8 mouse cellular contexts compared by ENCODE assay signal in the genomic region with DNA sequence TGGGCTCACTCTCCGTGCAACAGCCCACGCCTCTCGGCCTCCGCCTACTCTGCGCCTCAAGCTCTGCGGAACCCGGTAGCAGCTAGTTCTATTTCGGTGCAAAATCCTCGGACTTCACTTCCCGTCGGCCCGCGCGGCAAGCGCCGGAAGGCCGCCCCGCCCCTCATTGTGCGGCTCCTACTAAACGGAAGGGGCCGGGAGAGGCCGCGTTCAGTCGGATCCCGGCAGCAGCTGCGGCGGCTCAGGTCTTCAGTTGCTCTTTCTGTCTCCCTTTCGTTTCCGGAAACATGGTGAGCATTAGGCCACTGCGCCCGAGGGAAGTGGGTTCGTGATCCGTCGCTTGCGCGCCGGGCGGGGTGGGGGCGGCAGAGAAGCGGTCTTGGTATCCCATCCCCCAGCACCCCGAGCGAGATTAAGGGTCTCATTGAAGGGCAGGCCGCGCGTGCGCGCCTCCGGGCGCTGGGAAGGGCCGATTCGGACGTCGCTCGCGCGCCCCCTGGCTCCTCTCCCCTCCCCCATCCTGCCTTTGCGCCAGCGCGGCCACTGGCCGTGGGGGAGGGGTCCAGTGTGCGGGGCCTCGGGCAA. TPM values are rescaled to one million over a fixed set of nuclear protein-coding genes. Genes with fewer than 3 reads are reported as not detected.
DNase-seq lines count a peak whose midpoint lies in the region; ATAC-seq and TF ChIP-seq lines count a peak whose summit lies in the region.

TSS of gene Cfl1 (plus strand) at position 143 of the 585 bp plus-strand sequence.

- H3K4me3 ChIP-seq in E14TG2a.4 (replicated peaks; ENCODE audit: low read length) = peak within 1 kb of the TSS; percentile 97
- peak within 1 kb of the TSS; percentile 96 for H3K4me3 ChIP-seq in forebrain, embryonic 13.5 days
- H3K4me3 ChIP-seq in liver, postnatal 0 days (ENCODE audit: low read depth, low read length) = peak within 1 kb of the TSS; percentile 99
- peak within 1 kb of the TSS; percentile 93 for H3K4me3 ChIP-seq in neural tube, embryonic 14.5 days (ENCODE audit: low read depth, low read length)

- H3K36me3 ChIP-seq in E14TG2a.4 (ENCODE audit: insufficient read depth, low read length) = peaks cover 50% of the 10 kb centered on the region
- peaks cover 41% of the 10 kb centered on the region for H3K36me3 ChIP-seq in forebrain, embryonic 13.5 days (ENCODE audit: poor library complexity, severe bottlenecking)
- H3K36me3 ChIP-seq in liver, postnatal 0 days (replicated peaks; ENCODE audit: insufficient read depth, low read length) = peaks cover 33% of the 10 kb centered on the region
- H3K36me3 ChIP-seq in neural tube, embryonic 14.5 days (ENCODE audit: control insufficient read depth, insufficient read depth, low read length) = peaks cover 32% of the 10 kb centered on the region

- H3K9ac ChIP-seq in forebrain, embryonic 13.5 days = peak within 1 kb of the TSS; percentile 98
- peak within 1 kb of the TSS; percentile 99 for H3K9ac ChIP-seq in liver, postnatal 0 days (replicated peaks)
- H3K9ac ChIP-seq in neural tube, embryonic 14.5 days (replicated peaks; ENCODE audit: low read depth, low read length) = peak within 1 kb of the TSS; percentile 93

- no peaks in the 10 kb centered on the region for H3K9me3 ChIP-seq in E14TG2a.4 (ENCODE audit: low read length)
- H3K9me3 ChIP-seq in forebrain, embryonic 13.5 days (replicated peaks) = no peaks in the 10 kb centered on the region
- H3K9me3 ChIP-seq in liver, postnatal 0 days (ENCODE audit: low read length) = no peaks in the 10 kb centered on the region
- no peaks in the 10 kb centered on the region for H3K9me3 ChIP-seq in neural tube, embryonic 14.5 days (ENCODE audit: control insufficient read depth, low read length)

- WGBS in forebrain, embryonic 13.5 days = under 1% methylated on average over 62 of the region's 62 CpGs
- WGBS in large intestine, adult 2 months = 1% methylated on average over 62 of the region's 62 CpGs
- WGBS in liver, postnatal 0 days (ENCODE audit: insufficient replicate concordance) = 1% methylated on average over 60 of the region's 62 CpGs
- under 1% methylated on average over 52 of the region's 62 CpGs for WGBS in neural tube, embryonic 14.5 days

- intact Hi-C loops in heart, postnatal 10 days (cut with DNase I) = loop anchor here (2.0 kb wide), 1 partner anchor 198 kb away; the partner anchor contains the start of genes Map3k11 and Pcnx3

- no peak; the same call in 1 of the 2 replicates for TF ChIP-seq EP300 in liver, postnatal 0 days (IDR thresholded peaks at IDR 0.05; ENCODE audit: low read depth)

- no peak for TF ChIP-seq CTCF in E14TG2a.4 (conservative IDR thresholded peaks at IDR 0.05; ENCODE audit: low read length)
- peak; percentile 34 for TF ChIP-seq CTCF in liver, postnatal 0 days (IDR thresholded peaks at IDR 0.05; ENCODE audit: low read depth)

- ATAC-seq in forebrain, embryonic 13.5 days = peak; percentile 77
- peak; percentile 60 for ATAC-seq in liver, postnatal 0 days
- ATAC-seq in neural tube, embryonic 14.5 days (ENCODE audit: low read depth) = peak; percentile 69

- no peaks in the 10 kb centered on the region for H3K27me3 ChIP-seq in E14TG2a.4 (ENCODE audit: insufficient read depth, low read length)
- no peaks in the 10 kb centered on the region for H3K27me3 ChIP-seq in forebrain, embryonic 13.5 days
- no peaks in the 10 kb centered on the region for H3K27me3 ChIP-seq in liver, postnatal 0 days (ENCODE audit: insufficient read depth, low read length)
- no peaks in the 10 kb centered on the region for H3K27me3 ChIP-seq in neural tube, embryonic 14.5 days (ENCODE audit: control insufficient read depth, insufficient read depth, low read length)

- H3K27ac ChIP-seq in forebrain, embryonic 13.5 days = peak within 1 kb of the TSS; percentile 100
- peak within 1 kb of the TSS; percentile 99 for H3K27ac ChIP-seq in liver, postnatal 0 days (ENCODE audit: low read depth)
- H3K27ac ChIP-seq in neural tube, embryonic 14.5 days (ENCODE audit: low read depth, low read length) = peak within 1 kb of the TSS; percentile 97

- H3K4me1 ChIP-seq in E14TG2a.4 (replicated peaks; ENCODE audit: low read depth, low read length) = peaks cover 72% of the 10 kb centered on the region
- H3K4me1 ChIP-seq in forebrain, embryonic 13.5 days = peaks cover 49% of the 10 kb centered on the region
- peaks cover 31% of the 10 kb centered on the region for H3K4me1 ChIP-seq in liver, postnatal 0 days (ENCODE audit: insufficient read depth)
- H3K4me1 ChIP-seq in neural tube, embryonic 14.5 days (ENCODE audit: control insufficient read depth, insufficient read depth, low read length) = peaks cover 27% of the 10 kb centered on the region; the same call in 1 of the 2 replicates

- peak; percentile 93 for DNase-seq in c-Kit-positive CD71-positive TER-119-negative erythroid progenitor cells, embryonic 14.5 days (ENCODE audit: low read depth)
- peak; percentile 96 to 97 for DNase-seq in heart, postnatal 10 days
- DNase-seq in large intestine, adult 2 months (ENCODE audit: low read depth, low spot score) = peak; percentile 78
- DNase-seq in liver, postnatal 0 days = peak; percentile 95
- DNase-seq in testis, postnatal 10 days (ENCODE audit: low spot score) = peak; percentile 96

- peak within 1 kb of the TSS; percentile 86 for H3K4me2 ChIP-seq in forebrain, embryonic 13.5 days
- peak within 1 kb of the TSS; percentile 79 for H3K4me2 ChIP-seq in liver, postnatal 0 days (ENCODE audit: low read depth, low read length)
- peak within 1 kb of the TSS; percentile 89 for H3K4me2 ChIP-seq in neural tube, embryonic 14.5 days (ENCODE audit: low read depth, low read length)

RNA-seq across cellular contexts. Expression of gene Cfl1, which starts in this region (rescaled TPM):
- 3,452 and 3,520 TPM in 2 replicates for polyA plus RNA-seq in forebrain, embryonic 13.5 days (2015; fragmentation: Nextera tagmentation; extraction: Ambion mirVana)
- 100 to 1,000 TPM; 497 to 519 TPM for total RNA-seq in heart, postnatal 10 days (2021)
- 697 and 725 TPM in 2 replicates for polyA plus RNA-seq in large intestine, adult 2 months (2012; rRNA removed)
- polyA plus RNA-seq in liver, postnatal 0 days (2015; fragmentation: Nextera tagmentation; extraction: Ambion mirVana) = 841 and 843 TPM in 2 replicates
- 3,473 and 3,739 TPM in 2 replicates for polyA plus RNA-seq in neural tube, embryonic 14.5 days (2014; fragmentation: Nextera tagmentation; extraction: Ambion mirVana)

Comparison
In these comparisons a context has a peak if more than half of its experiments do, and no peak if none do; other contexts are left out.
1. Peak in every context shown above with its lines: DNase-seq, ATAC-seq, H3K4me3 ChIP-seq and H3K27ac ChIP-seq.